Mouse (Mus musculus): ENCODE measurements around the gene Zfp493.

The Zfp493 gene

GRCm38 (mm10) chr13:67833137-67833536 is 53.6 kb downstream of the Zfp493 start:
- in situ Hi-C loops (cut with MboI; ENCODE audit: unreplicated experiment in 2 of 2) = loop anchor here (10.0 to 25.0 kb wide), 2 partner anchors 196 to 418 kb away; partner anchors contain the start of genes Gm49345 (in 1 of the 2) and Zfp729a (in 1 of the 2)

Data from v-Abl transformed pro-B cells (cell line).